Mouse (Mus musculus) liver, embryonic 14.5 days (tissue): Measurements from ENCODE around the gene Ovca2.

Source experiments
- CTCF ChIP-seq: IDR thresholded peaks from 2 replicates; pipeline ENCODE4 v1.5.1; 2016; ENCODE audit warnings: antibody characterized with exemption, low read depth, control low read depth
- EP300 ChIP-seq: IDR thresholded peaks from 2 replicates; pipeline ENCODE4 v1.6.1; 2016; ENCODE audit warnings: antibody characterized with exemption, low read depth

DNA sequence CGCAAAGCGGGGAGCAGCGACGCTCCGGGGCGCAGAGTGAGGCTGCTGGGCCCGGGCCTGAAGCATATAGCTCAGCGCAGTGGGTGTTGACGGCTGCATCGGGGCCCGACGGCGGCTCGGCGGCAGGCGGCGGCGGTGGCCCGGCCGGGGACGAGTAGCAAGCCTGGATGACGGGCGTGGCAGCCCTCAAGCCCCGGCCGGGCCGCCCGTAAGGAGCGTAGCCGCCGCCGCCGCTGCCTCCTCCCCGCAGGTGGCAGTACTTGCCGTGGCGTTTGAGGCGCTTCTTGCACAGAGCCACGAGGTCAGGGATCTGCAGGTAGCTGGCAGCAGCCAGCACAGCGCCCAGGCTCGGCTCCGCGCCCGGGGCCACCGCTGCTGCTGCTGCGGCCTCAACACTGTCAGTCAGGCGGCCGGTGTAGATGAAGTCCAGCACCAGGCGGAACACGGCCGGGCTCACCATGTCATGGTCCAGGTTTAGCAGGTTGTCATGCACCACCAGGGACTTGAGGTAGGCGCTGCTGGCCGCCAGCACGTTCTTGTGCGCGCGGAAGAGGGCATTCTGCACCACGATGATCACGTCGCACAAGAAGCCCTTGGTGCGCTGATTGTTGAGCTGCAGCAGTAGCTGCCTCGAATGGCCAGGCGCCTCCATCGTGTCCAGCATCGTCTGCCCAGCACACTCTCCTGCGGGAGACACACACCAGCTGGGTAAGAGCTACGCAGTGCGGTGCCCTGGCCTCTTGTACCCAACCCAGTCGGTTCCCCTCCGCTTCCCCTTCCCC lies 11.6 kb downstream of the Ovca2 start:
- TF ChIP-seq EP300 (no peak), CTCF (0 out of 2 replicates have a peak, but pooled peaks have one; percentile 8)
